Mouse (Mus musculus): ENCODE measurements at regions not wholly inside any gene's neighbourhood (a gene's known extent, or its start where the extent isn't known, plus 50 kb on each side); places are given as distances from the start of the nearest gene placed in this dataset.

DNA sequence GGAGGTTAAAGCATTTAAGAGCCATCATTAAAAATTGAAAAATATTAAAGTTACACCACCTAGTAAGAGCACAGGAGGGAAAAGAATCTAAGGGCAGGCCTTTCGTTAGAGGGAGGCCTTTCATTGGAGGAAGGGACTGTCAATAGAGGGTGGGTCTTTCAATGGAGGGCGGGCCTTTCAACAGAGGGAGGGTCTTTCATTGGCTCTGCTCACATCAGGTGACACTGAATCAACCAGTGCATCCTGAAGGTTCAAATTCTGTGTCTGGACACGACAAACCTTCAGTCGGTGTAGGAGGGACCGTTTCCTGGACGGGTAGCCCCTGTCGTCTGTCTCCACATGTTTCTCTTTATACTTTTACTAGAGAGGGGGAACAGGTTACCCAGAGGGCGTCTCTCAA lies 172.5 kb upstream of the Kcnab2 start:
- TF ChIP-seq CTCF (IDR thresholded peaks at IDR 0.05; ENCODE audit: control insufficient read depth, insufficient read depth, low read length), result no peak
- TF ChIP-seq POLR2A (IDR thresholded peaks at IDR 0.05; ENCODE audit: borderline replicate concordance, control insufficient read depth, low read depth, low read length), result no peak
